Mouse (Mus musculus) ES-E14 (cell line): ENCODE data around the gene Plbd1.

Source experiments
- CHD2 ChIP-seq: IDR thresholded peaks from 2 replicates; pipeline ENCODE4 v1.6.1; 2014; ENCODE audit warnings: mild to moderate bottlenecking, low read depth, low read length, inconsistent platforms
- MAFK ChIP-seq: IDR thresholded peaks from 2 replicates; pipeline ENCODE4 v1.6.1; 2014; ENCODE audit warnings: mild to moderate bottlenecking, low read depth, low read length, inconsistent platforms; ENCODE audit not compliant: insufficient read depth
- ZNF384 ChIP-seq: IDR thresholded peaks from 2 replicates; pipeline ENCODE4 v1.6.1; 2012; ENCODE audit warnings: low read depth, low read length, inconsistent platforms

DNA sequence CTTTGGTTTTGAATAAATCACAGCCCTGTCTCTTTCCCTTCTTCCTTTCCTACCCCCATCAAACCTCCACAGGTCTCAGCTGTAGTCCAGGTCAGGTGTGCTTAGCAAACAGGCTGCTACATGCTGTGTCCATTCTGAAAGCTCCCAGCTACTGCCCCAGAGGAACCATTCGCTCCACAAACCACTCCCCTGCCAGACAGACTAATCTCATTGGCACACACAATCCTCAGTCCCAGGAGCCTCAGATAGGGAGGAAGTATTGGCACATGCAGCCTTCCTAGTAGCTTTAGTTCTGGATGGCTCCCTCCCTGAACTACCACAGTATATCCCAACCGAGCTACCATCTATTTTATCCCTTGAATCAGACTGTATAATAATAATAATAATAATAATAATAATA is 17.7 kb upstream of the Plbd1 start:
- TF ChIP-seq ZNF384, result no peak
- TF ChIP-seq CHD2, result no peak
- TF ChIP-seq MAFK, result no peak
